Mouse (Mus musculus): ENCODE measurements at regions not wholly inside any gene's neighbourhood (a gene's known extent, or its start where the extent isn't known, plus 50 kb on each side); places are given as distances from the start of the nearest gene placed in this dataset.
A peak's percentile ranks its signal among the peaks of the same experiment; 100 is the strongest.
"Not testable (repeated sequence)": the region's sequence is repeated elsewhere in the genome, so short reads cannot be mapped to it uniquely, and the experiment has no call there.

- no peak for DNase-seq (ENCODE audit: low spot score)
These were observed 307.4 kb downstream of the Phex start for GRCm38 (mm10) chrX:157107747-157108146.

DNA sequence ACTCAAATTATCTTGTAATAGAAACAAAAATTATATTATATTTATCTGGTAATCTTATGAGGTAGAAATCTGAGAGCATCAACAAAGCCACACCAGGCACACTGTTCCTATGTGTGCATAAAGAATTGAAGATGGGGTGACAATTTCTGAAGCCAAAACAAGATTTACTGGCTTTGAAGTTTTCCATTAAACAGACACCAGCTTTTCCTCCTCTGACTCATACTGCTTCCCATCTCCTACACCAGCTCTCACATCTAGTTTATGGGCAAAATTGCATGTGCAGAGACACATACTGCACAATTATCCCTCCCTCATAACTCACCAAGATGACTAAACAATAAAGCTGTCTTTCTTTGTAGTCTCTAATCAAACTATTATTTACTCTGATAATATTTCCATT lies 335.1 kb downstream of the Phex start:
- no peak for DNase-seq (ENCODE audit: low spot score)

- DNase-seq (ENCODE audit: low spot score) = no peak
These were observed 335.5 kb downstream of the Phex start for GRCm38 (mm10) chrX:157079606-157080005.

GRCm38 (mm10) chrX:157078061-157078460 lies 337.1 kb downstream of the Phex start:
- not testable (repeated sequence) for DNase-seq (ENCODE audit: low spot score)

DNA sequence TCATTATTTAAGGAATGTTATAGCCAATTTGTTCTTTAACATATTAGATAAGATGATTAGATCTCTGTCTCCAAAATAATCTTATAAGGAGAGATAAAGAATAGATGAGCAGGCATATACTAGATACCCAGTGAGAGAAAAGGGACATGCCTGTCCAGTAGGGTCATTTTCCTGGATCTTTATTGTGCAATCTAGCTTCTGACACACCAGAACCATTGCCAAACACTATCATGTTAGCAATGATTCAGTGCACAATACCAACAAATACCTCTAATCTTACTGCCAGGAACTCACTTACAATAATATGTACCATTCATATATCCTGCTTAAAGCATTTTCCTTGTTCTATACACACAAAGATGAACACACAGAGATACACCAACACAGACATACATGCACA lies 338.9 kb downstream of the Phex start:
- no peak for DNase-seq (ENCODE audit: low spot score)

DNA sequence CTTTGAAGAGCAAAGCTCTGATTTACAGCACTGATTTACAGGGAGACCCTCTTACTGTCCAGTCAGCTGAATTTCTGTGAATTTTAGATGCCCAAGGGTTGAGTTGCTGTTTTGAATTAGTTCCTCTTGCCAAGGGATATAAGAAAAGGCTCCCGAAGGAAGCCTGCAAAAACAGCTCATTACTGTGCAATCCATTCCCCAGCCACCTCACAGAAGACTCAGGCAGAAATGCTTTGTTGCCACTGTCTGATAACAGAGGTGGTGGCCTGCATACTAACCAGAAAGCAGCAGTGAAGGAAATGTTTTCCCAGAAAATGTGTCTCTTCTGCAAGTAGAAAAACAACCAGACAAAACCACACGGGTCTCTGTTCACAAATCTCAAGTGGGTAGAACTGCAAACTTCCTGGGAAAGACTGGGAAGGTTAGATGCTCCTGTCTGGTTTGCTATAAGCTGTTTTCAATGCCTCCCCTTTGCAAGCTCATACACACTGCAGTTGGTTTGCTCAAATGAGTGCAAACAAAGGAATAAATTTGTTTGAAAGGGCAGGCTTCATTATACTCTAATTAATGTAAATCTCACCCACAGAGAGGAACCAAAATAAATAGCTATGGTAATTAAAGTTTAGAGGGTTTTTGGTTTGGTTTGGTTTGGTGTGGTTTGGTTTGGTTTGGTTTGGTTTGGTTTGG lies 363.3 kb downstream of the Phex start:
- DNase-seq (ENCODE audit: low spot score) = no peak

DNA sequence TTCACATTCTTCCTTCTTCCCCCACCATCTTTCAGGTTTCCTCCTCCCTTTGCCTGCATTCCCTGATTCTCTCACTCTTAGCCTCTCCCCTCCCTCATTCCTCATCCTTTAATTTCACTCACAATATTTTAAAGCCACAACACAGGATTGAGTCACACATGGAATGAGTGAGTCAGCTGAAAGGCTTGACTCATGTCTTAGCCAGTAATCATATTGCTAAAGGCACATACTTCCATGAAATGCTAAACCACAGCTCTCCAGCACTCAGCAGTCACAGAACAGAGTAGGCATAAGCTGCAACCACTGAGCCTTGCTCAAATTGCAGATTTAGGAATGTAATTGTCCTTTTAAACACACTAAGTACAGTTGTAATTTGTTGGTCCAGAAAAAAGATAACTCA lies 386.2 kb downstream of the Phex start:
- DNase-seq (ENCODE audit: low spot score) = peak; percentile 2

DNA sequence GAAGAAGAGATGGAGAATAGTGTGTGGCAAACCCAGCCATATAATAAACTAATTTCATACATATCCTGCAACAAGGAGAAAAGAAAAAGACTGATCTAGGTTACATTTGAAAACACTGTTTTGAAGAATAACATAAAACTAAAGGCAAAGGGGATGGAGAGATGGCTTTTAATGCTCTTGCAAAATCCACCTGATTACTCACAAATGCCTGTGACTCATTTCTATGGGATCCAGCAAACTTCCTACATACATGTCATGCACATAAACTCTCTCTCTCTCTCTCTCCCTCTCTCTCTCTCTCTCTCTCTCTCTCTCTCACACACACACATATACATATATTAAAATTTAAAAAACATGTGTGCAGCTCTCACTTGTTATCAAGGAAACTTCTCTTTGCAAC lies 390.8 kb downstream of the Phex start:
- no peak for DNase-seq (ENCODE audit: low spot score)

DNA sequence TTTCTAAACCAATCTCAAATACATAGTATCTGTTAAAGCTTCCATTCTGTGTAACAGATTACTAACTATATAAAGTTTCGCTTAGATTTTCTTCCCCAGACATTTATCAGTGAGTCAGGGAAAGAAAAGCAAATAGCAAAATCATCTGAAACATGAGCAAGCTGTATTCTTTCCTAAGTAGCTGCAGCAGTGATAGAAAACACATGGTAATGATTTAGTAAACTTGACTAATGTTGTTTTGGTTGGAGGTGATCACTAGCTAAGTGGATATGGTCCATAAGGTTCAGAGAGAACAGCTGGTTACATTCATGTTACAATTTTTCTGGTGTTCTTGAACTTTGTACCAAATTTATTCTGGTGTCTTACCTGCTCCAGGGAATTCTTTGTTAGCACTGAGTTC lies 393.3 kb downstream of the Phex start:
- DNase-seq (ENCODE audit: low spot score) = no peak

GRCm38 (mm10) chrX:157020337-157020736 lies 394.8 kb downstream of the Phex start:
- DNase-seq (ENCODE audit: low spot score) = no peak

DNA sequence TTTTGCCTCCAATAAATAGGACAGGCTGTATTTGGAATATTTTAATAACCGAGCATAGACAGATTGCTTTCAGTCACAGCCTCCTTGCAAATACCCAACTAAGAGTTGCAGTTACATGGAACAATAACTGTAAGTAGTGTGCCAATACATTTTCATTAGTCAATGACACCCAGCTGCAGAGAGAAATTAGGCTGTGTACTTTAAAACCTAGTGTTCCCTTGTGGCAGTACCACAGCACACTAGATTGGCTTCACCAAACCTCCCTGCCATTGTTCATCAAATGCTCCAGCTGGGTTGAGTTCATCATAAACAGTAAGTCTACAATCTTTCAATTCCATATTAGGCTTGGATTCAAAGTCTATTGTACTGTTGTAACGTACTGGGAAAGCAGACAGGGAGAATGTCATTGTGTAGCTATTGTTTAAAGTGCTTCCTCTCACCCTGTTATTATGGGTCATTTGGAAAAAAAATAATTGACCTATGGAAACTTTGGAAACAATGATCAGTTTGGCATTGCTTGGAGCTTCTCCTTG lies 425.1 kb downstream of the Phex start:
- DNase-seq (ENCODE audit: low spot score) = no peak

DNA sequence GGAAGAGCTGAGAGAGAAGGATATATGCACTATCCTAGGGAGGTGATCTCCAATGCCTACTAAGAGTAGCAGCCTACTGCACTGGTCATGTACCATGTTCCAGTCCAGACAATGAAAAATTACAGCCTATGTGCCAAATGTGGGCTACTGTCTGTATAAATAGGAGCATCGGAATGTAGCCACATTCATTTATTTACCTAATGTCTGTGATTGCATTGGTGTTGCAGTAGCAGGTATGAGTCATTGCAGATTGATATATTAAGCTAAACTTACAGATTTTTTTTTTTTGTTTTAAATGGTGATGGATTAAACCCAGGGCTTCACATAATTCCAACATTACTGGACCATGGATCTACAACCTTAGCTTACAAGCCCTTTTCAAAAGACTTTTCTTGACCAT lies 468.0 kb downstream of the Phex start:
- no peak for DNase-seq (ENCODE audit: low spot score)

DNA sequence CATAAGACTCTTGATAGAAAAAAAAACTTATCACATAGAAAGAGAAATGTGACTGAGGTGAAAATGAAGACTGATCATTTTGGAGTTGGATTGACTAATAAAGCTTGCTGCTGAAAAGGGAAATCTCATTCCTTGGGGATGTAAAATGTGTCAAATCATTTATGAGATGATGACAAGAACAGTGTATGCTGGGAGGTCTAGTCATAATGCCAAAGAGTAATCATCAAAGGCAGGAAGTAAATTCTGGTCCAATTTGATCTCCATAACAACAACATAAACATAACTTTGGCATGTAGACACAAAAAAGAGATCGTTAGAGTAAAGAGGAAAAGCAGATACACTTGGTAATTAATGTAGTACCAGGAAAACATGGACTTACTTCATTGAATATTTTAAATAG lies 470.9 kb downstream of the Phex start:
- no peak for DNase-seq (ENCODE audit: low spot score)

DNA sequence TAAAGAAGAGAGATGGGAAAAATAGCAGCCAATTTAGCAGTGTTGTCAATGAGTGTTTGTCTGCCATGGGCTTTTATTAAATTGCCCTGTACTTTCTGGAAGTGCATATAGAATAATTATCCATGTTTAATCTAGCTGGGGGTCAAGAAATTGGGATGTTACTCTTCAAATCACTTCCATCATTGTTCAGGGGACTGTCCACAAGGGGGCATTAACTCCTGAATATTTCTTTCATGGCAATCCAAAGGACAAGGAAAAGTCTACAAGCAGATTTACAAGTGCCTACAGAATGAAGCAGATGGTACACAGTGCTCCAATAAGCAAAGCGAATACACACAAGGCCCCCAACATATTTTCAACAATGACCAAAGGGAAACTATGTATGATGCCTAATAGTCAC lies 501.7 kb downstream of the Phex start:
- no peak for DNase-seq (ENCODE audit: low spot score)
